Mouse (Mus musculus) layer of hippocampus, adult 2 months (tissue): ENCODE measurements at regions not wholly inside any gene's neighbourhood (a gene's known extent, or its start where the extent isn't known, plus 50 kb on each side); places are given as distances from the start of the nearest gene placed in this dataset.

Experiments used
- DNase-seq, 2 experiments: peaks; one replicate each; pipeline ENCODE4 v3.0.0; 2022; ENCODE audit warnings: low spot score in 2 of 2
- H3K27ac ChIP-seq: fragments of 200-600 bp; 2 replicates; pipeline ENCODE4 v1.8.1; 2022
- H3K4me3 ChIP-seq: fragments of 200-600 bp; 2 replicates; pipeline ENCODE4 v1.8.1; 2022; ENCODE audit warnings: mild to moderate bottlenecking
- CTCF ChIP-seq: fragments of 200-600 bp; conservative IDR thresholded peaks from 2 replicates; pipeline ENCODE4 v1.8.1; 2022; ENCODE audit warnings: antibody characterized with exemption, mild to moderate bottlenecking, moderate library complexity

DNA sequence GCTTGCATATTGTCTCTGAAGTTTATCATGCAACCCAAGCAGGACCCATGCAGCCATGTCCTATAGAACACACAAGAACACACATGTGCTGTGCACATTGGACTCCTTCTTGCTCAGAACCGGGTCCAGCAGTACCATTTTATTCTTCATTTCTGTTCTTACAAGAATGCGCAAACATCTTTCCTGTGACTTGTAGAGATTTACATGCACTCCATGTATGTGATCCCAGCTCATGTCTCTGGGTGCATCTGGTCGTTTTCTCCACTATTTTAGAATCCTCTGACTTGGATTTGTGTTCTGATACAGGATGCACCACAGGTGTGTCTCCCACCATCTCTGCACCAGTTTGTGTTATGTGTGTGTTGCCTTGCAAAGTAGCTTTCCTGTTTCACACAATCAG lies 408.4 kb downstream of the Fam19a5 start:
- no peak for DNase-seq
- no peak overlapping the region for H3K27ac ChIP-seq
- no peak for TF ChIP-seq CTCF
- no peak overlapping the region for H3K4me3 ChIP-seq

DNA sequence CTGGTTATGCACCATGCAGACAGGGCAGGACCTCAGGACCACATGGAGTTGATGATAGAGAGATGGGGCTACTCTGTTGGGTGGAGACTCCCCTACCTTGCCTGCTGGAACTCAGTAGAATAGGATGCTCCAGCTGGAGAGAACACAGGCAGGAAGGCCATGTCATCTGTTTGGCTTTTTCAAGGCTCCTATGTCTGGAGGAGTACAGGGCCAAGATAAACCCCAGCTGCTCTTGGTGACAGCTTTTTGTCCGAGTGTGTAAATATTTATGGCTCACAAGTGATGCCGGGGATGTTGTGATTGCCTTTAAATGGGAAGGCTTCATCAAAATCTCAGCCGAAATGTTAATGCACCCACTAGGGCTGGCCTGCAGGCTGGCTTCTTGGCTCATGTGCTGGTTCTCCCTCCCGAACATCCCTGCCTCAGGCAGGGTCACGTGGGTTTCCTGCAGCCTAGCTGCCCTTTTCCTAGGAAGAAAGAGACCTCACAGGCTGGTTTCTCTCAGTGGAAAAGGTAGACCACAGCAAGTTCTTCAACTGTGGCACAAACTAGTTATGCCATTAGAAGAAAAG lies 411.7 kb downstream of the Fam19a5 start:
- no peak for TF ChIP-seq CTCF
- H3K4me3 ChIP-seq: no peak overlapping the region
- no peak overlapping the region for H3K27ac ChIP-seq
- DNase-seq: no peak

GRCm38 (mm10) chr15:87958866-87959265 lies 414.8 kb downstream of the Fam19a5 start:
- DNase-seq: no peak
- Histone ChIP-seq H3K4me3 (no peak overlapping the region), H3K27ac (no peak overlapping the region)
- no peak for TF ChIP-seq CTCF

GRCm38 (mm10) chr15:87972641-87973040 lies 428.5 kb downstream of the Fam19a5 start:
- no peak overlapping the region for H3K4me3 ChIP-seq
- no peak for DNase-seq
- H3K27ac ChIP-seq: no peak overlapping the region
- no peak for TF ChIP-seq CTCF

- DNase-seq: no peak
- Histone ChIP-seq H3K4me3 (no peak overlapping the region), H3K27ac (no peak overlapping the region)
- TF ChIP-seq CTCF: no peak
These were observed 443.4 kb downstream of the Fam19a5 start for GRCm38 (mm10) chr15:87987322-87987985.

DNA sequence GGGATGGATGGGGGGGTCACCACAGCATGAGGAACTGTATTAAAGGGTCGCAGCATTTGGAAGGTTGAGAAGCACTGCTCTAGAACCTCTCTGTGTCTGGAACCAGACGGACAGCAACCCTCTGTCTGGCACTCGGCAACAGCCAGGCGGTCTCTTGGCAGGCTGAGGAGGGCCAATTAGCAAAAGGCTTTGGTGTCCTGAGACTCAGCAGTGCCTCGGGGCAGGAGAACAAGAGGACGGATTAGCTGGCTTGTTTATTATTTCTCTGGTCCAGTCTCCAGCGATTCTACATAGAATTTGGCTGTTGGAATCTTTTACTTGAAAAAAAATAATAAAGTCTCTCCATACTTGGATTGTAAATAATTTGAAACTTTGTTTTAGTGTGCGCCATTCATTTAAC lies 450.4 kb downstream of the Fam19a5 start:
- Histone ChIP-seq H3K27ac (no peak overlapping the region), H3K4me3 (no peak overlapping the region)
- no peak for TF ChIP-seq CTCF
- DNase-seq: peak in 1 of 2 experiments; percentile 33

- Histone ChIP-seq H3K4me3 (no peak overlapping the region), H3K27ac (no peak overlapping the region)
- no peak for DNase-seq
- no peak for TF ChIP-seq CTCF
These were observed 473.0 kb downstream of the Fam19a5 start for GRCm38 (mm10) chr15:88017076-88017475.

- TF ChIP-seq CTCF: no peak
- no peak for DNase-seq
- Histone ChIP-seq H3K4me3 (no peak overlapping the region), H3K27ac (no peak overlapping the region)
These were observed 488.7 kb downstream of the Fam19a5 start for GRCm38 (mm10) chr15:88032751-88033150.

DNA sequence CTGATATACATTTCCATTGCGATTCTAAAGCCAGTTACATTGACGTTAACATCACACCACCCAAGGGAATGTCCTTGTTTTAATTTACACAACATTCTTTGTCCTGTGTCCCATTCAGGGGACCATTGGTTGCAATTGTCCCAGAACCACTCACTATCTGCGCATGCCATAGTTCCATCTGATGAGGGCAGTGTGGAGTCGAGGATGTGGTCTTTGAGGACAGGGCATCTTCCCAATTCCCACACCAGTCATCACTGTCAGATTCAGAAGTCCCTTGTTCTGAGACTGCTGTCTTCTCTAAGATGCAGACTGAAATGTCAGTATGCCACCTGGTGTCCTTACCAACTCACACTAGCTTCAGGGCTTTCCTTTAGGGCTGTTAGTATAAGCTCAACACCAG lies 489.6 kb downstream of the Fam19a5 start:
- no peak for DNase-seq
- Histone ChIP-seq H3K27ac (no peak overlapping the region), H3K4me3 (no peak overlapping the region)
- TF ChIP-seq CTCF: peak; percentile 53

DNA sequence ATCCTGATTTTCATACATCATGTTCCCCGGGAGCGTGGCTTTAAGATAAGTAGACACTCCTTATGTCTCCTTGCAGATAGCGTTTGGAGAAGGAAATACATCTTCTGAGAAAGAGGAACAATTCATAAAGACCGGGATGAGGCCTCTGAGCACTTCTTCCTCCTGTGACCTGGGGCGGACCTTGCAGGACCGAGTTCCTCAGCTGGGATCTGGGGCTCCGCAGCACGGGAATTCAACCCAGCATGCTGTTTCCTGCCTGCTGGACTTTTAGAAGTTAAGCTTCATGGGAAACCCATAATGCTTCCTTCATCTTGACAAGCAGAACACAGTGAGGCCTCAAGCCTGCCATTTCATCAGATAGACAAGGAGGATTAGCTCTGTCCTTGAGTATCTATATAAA lies 491.4 kb downstream of the Fam19a5 start:
- Histone ChIP-seq H3K27ac (no peak overlapping the region), H3K4me3 (no peak overlapping the region)
- TF ChIP-seq CTCF: no peak
- no peak for DNase-seq

DNA sequence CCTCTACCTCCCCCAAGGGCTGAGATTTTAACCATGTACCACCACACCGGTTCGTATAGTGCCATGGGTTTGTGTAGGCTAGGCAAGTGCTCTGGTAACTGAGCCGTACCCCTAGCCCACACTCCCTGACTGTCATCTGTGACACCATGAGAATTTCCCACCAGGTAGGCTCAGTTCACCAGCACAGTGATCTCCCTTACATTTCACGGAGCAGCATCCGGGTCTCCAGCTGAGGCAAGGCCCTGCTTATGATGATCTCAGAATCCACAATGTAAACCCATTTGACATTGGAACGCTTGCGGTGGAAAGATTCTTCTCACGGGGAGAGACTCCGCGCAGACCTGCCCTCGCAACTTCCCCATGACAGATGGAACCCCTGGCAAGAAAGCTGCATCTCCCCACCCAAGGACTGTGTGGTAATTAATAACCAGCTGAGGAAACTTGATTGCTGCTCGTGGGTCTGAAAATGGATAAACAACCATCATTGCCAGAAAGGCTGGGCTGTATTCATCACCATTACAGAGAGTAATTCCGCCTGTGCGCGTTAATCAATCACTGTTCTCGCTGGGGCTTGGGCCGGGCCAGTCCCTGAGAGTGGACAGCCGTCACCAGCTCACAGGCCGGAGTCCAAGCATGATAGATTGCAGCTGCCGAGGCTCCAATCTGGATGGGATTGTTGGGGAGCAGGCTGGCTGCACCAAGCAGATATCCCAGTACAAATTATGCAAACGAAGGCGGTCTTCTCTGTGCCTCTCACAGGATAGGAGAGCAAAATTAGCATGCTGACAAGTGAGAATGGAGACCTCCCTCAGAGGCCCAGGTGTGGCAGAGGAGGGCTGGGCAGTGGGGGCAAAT lies 492.3 kb downstream of the Fam19a5 start:
- H3K4me3 ChIP-seq: no peak overlapping the region
- peak; percentile 6 to 13 for DNase-seq
- H3K27ac ChIP-seq: no peak overlapping the region
- TF ChIP-seq CTCF: no peak

DNA sequence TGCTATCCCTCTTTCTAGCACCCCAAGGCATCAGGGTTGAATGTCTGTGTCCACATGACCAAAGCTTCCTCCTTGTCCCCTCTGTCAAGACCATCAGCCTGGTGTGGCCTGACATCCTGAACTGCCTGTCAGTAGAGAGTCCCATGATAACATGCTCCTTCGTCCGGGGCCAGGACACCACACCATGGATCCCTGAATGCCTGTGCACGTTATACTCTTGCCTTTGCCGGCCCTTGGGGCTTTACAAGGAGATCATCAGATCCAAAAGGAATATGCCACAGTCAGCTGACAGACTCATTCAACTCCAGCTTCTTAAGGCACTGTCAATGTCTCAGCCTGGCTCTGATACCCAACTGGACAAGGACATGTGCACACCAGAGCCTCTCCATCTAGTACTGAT lies 493.5 kb downstream of the Fam19a5 start:
- DNase-seq: no peak
- Histone ChIP-seq H3K27ac (no peak overlapping the region), H3K4me3 (no peak overlapping the region)
- no peak for TF ChIP-seq CTCF

- TF ChIP-seq CTCF: no peak
- H3K4me3 ChIP-seq: no peak overlapping the region
- H3K27ac ChIP-seq: no peak overlapping the region
- no peak for DNase-seq
These were observed 498.7 kb downstream of the Fam19a5 start for GRCm38 (mm10) chr15:88042821-88043220.
